In the genomic region with DNA sequence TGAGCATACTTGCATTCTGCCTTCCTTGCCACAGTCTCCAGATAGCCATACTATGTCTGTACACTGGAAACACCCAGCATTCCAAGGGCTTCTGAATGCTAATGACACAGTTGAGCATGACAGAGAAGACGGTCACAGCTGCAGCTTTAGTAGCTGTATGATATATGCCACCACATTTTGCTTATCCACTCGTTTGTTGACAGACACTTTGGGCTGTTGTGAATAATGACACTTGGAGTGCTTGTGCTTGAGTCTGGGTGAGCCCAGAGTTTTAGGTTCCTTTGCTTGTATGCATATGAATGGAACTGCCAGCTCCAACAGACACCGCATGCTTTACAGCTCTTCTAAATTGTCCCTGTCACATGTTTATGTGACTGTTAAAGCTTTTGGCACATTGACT, we compare ENCODE assay signal across 17 mouse cellular contexts. TPM values are rescaled to one million over a fixed set of nuclear protein-coding genes. Genes with fewer than 3 reads are reported as not detected.
DNase-seq lines count a peak whose midpoint lies in the region; ATAC-seq lines count a peak whose summit lies in the region.
"Had no signal": no experiment of that assay in that cellular context is flagged by ENCODE, and none has a peak within 500 bp of the region (broad histone marks: within the 10 kb centered on the region; RNA-seq: fewer than 3 reads in every experiment).

No protein-coding gene starts in this region.

- DNase-seq in kidney, postnatal 14 days = no peak
- DNase-seq in cerebellum, adult 9-10 months = no peak
- DNase-seq in embryo, embryonic 11 days = no peak
- DNase-seq: adrenal gland, adult 8-10 months; cerebellum, adult 11-12 months; kidney, postnatal 36 days; lung, postnatal 14 days; right cerebral cortex, postnatal 25 days had no signal

- H3K27ac ChIP-seq in kidney, embryonic 16.5 days (ENCODE audit: low read length) = no peak overlapping the region
- H3K27ac ChIP-seq in forebrain, embryonic 15.5 days (replicated peaks) = peak overlapping the region; percentile 42; the same call in 1 of the 2 replicates
- no peak overlapping the region for H3K27ac ChIP-seq in hindbrain, embryonic 16.5 days (ENCODE audit: low read depth, low read length)
- peak overlapping the region; percentile 48 for H3K27ac ChIP-seq in neural tube, embryonic 15.5 days (replicated peaks)
- H3K27ac ChIP-seq: embryonic facial prominence, embryonic 10.5 days; limb, embryonic 15.5 days; stomach, embryonic 15.5 days had no signal

- 0 out of 2 replicates have a peak, but pooled peaks have one; percentile 39 for ATAC-seq in kidney, embryonic 16.5 days (ENCODE audit: low FRiP score, low TSS enrichment)
- ATAC-seq in forebrain, embryonic 15.5 days (replicated peaks) = peak; percentile 85
- peak; percentile 58; the same call in 1 of the 2 replicates for ATAC-seq in hindbrain, embryonic 16.5 days
- peak; percentile 81 for ATAC-seq in neural tube, embryonic 15.5 days (ENCODE audit: low FRiP score)

- 0 out of 2 replicates have a peak, but pooled peaks cover 5% of the 10 kb centered on the region for H3K4me1 ChIP-seq in kidney, embryonic 16.5 days (ENCODE audit: insufficient read depth, low read length)
- peaks cover 13% of the 10 kb centered on the region for H3K4me1 ChIP-seq in forebrain, embryonic 15.5 days
- H3K4me1 ChIP-seq in hindbrain, embryonic 16.5 days (ENCODE audit: control insufficient read depth, insufficient read depth, low read depth, low read length) = peaks cover 3% of the 10 kb centered on the region; the same call in 1 of the 2 replicates
- peaks cover 17% of the 10 kb centered on the region for H3K4me1 ChIP-seq in neural tube, embryonic 15.5 days
- H3K4me1 ChIP-seq: stomach, embryonic 15.5 days had no signal

- no peaks in the 10 kb centered on the region for H3K9me3 ChIP-seq in kidney, embryonic 16.5 days (ENCODE audit: low read length)
- no peaks in the 10 kb centered on the region for H3K9me3 ChIP-seq in forebrain, embryonic 15.5 days
- H3K9me3 ChIP-seq in hindbrain, embryonic 16.5 days (ENCODE audit: control insufficient read depth, low read length) = no peaks in the 10 kb centered on the region
- H3K9me3 ChIP-seq in neural tube, embryonic 15.5 days (replicated peaks) = no peaks in the 10 kb centered on the region
- H3K9me3 ChIP-seq: embryonic facial prominence, embryonic 10.5 days; limb, embryonic 15.5 days; stomach, embryonic 15.5 days had no signal

- no peaks in the 10 kb centered on the region for H3K27me3 ChIP-seq in kidney, embryonic 16.5 days (ENCODE audit: insufficient read depth, low read length)
- peaks cover 5% of the 10 kb centered on the region; the same call in 1 of the 2 replicates for H3K27me3 ChIP-seq in forebrain, embryonic 15.5 days
- H3K27me3 ChIP-seq in hindbrain, embryonic 16.5 days (replicated peaks; ENCODE audit: control insufficient read depth, insufficient read depth, low read length) = no peaks in the 10 kb centered on the region
- H3K27me3 ChIP-seq in neural tube, embryonic 15.5 days (replicated peaks) = no peaks in the 10 kb centered on the region; the same call in 1 of the 2 replicates
- H3K27me3 ChIP-seq: CH12.LX; limb, embryonic 15.5 days; stomach, embryonic 15.5 days had no signal

- no peaks in the 10 kb centered on the region for H3K36me3 ChIP-seq in kidney, embryonic 16.5 days (ENCODE audit: insufficient read depth, low read length)
- H3K36me3 ChIP-seq in forebrain, embryonic 15.5 days = no peaks in the 10 kb centered on the region
- no peaks in the 10 kb centered on the region for H3K36me3 ChIP-seq in hindbrain, embryonic 16.5 days (ENCODE audit: control insufficient read depth, insufficient read depth, low read length)
- no peaks in the 10 kb centered on the region for H3K36me3 ChIP-seq in neural tube, embryonic 15.5 days
- H3K36me3 ChIP-seq: embryonic facial prominence, embryonic 10.5 days; limb, embryonic 15.5 days; stomach, embryonic 15.5 days had no signal

- WGBS in kidney, embryonic 16.5 days = 30% methylated on average over 3 of the region's 3 CpGs
- WGBS in forebrain, embryonic 15.5 days = 23% methylated on average over 3 of the region's 3 CpGs
- WGBS in hindbrain, embryonic 16.5 days = 20% methylated on average over 3 of the region's 3 CpGs
- 15% methylated on average over 3 of the region's 3 CpGs for WGBS in neural tube, embryonic 15.5 days

- no peak overlapping the region for H3K4me2 ChIP-seq in kidney, embryonic 16.5 days (replicated peaks; ENCODE audit: low read depth, low read length)
- no peak overlapping the region for H3K4me2 ChIP-seq in forebrain, embryonic 15.5 days (replicated peaks)
- H3K4me2 ChIP-seq in hindbrain, embryonic 16.5 days (ENCODE audit: low read length) = no peak overlapping the region
- peak overlapping the region; percentile 17; the same call in 1 of the 2 replicates for H3K4me2 ChIP-seq in neural tube, embryonic 15.5 days
- H3K4me2 ChIP-seq: limb, embryonic 15.5 days; stomach, embryonic 15.5 days had no signal

- no peak overlapping the region for H3K9ac ChIP-seq in kidney, embryonic 16.5 days (replicated peaks; ENCODE audit: low read length)
- H3K9ac ChIP-seq in forebrain, embryonic 15.5 days (replicated peaks) = no peak overlapping the region
- H3K9ac ChIP-seq in hindbrain, embryonic 16.5 days (ENCODE audit: low read depth, low read length) = no peak overlapping the region
- H3K9ac ChIP-seq in neural tube, embryonic 15.5 days (replicated peaks) = no peak overlapping the region
- H3K9ac ChIP-seq: limb, embryonic 15.5 days; stomach, embryonic 15.5 days had no signal

- H3K4me3 ChIP-seq in kidney, embryonic 16.5 days (ENCODE audit: low read length) = no peak overlapping the region
- no peak overlapping the region for H3K4me3 ChIP-seq in forebrain, embryonic 15.5 days
- H3K4me3 ChIP-seq in hindbrain, embryonic 16.5 days (ENCODE audit: low read length) = no peak overlapping the region
- H3K4me3 ChIP-seq in neural tube, embryonic 15.5 days (replicated peaks) = no peak overlapping the region
- H3K4me3 ChIP-seq: embryonic facial prominence, embryonic 10.5 days; limb, embryonic 15.5 days; myocyte; stomach, embryonic 15.5 days had no signal

RNA-seq across cellular contexts. Expression of gene Wnt5a, which starts 29.5 kb away (rescaled TPM):
- polyA plus RNA-seq in kidney, embryonic 16.5 days (2015; fragmentation: Nextera tagmentation; extraction: Ambion mirVana) = 26.0 and 27.9 TPM in 2 replicates
- polyA plus RNA-seq in forebrain, embryonic 15.5 days (2015; fragmentation: Nextera tagmentation; extraction: Ambion mirVana) = 14.2 and 17.4 TPM in 2 replicates
- polyA plus RNA-seq in hindbrain, embryonic 16.5 days (2015; fragmentation: Nextera tagmentation; extraction: Ambion mirVana) = 17.8 and 24.2 TPM in 2 replicates
- 14.9 and 18.9 TPM in 2 replicates for polyA plus RNA-seq in neural tube, embryonic 15.5 days (2015; fragmentation: Nextera tagmentation; extraction: Ambion mirVana)

Comparison
In these comparisons a context has a peak if more than half of its experiments do, and no peak if none do; other contexts are left out.
1. H3K27ac ChIP-seq: peak in forebrain, embryonic 15.5 days (single experiment) and neural tube, embryonic 15.5 days (single experiment); none in kidney, embryonic 16.5 days (single experiment) and hindbrain, embryonic 16.5 days (single experiment).
2. Peak in every context shown above with its lines, with median percentiles within 50 percentile points of each other: ATAC-seq.